Mouse (Mus musculus) kidney, adult 2 months (tissue): ENCODE results near the gene Myo3b.

Source experiments
- CTCF ChIP-seq: fragments of 200-500 bp; conservative IDR thresholded peaks from 2 replicates; pipeline ENCODE4 v1.5.1; 2011; ENCODE audit warnings: low read depth, mild to moderate bottlenecking, control low read depth, low read length, moderate library complexity, mixed read lengths; ENCODE audit not compliant: insufficient read depth, insufficient read length
- POLR2A ChIP-seq: fragments of 200-500 bp; IDR thresholded peaks from one replicate; pipeline ENCODE4 v1.6.1; 2011; ENCODE audit warnings: low read depth, low read length, control low read depth

GRCm38 (mm10) chr2:70182150-70182670 lies 143.3 kb downstream of the Myo3b start:
- TF ChIP-seq CTCF (no peak), POLR2A (no peak)
